Mouse (Mus musculus): ENCODE results near the gene Il6st. TPM values are rescaled to one million over a fixed set of nuclear protein-coding genes. Genes with fewer than 3 reads are reported as not detected.

The Il6st gene
- polyA plus RNA-seq, 1 experiment from 2014 or later: 28.4 TPM

- WGBS: 85% methylated on average over 5 of the region's 5 CpGs
- Histone ChIP-seq H3K4me2 (no peak overlapping the region), H3K27me3 (ENCODE audit: control insufficient read depth, insufficient read depth, low read length) (no peaks in the 10 kb centered on the region), H3K9ac (ENCODE audit: low read length) (no peak overlapping the region), H3K9me3 (ENCODE audit: control insufficient read depth, low read length) (no peaks in the 10 kb centered on the region), H3K36me3 (ENCODE audit: control insufficient read depth, insufficient read depth, low read length) (peaks cover 4% of the 10 kb centered on the region; the same call in 1 of the 2 replicates), H3K27ac (ENCODE audit: low read depth, low read length) (no peak overlapping the region), H3K4me1 (ENCODE audit: control insufficient read depth, insufficient read depth, low read length) (no peaks in the 10 kb centered on the region), H3K4me3 (ENCODE audit: low read depth, low read length) (no peak overlapping the region)
- DNase-seq (ENCODE audit: low spot score, missing footprints) (no peak), ATAC-seq (ENCODE audit: low FRiP score) (no peak)
Observed at GRCm38 (mm10) chr13:112508487-112508886, 44.6 kb downstream of the Il6st start.

GRCm38 (mm10) chr13:112509465-112509864, 45.6 kb downstream of the Il6st start:
- ATAC-seq (ENCODE audit: low FRiP score): peak; percentile 82; the same call in 1 of the 2 replicates

GRCm38 (mm10) chr13:112510437-112511212, 46.8 kb downstream of the Il6st start:
- no peak for ATAC-seq (ENCODE audit: low FRiP score)
- Histone ChIP-seq H3K4me3 (ENCODE audit: low read depth, low read length) (no peak overlapping the region), H3K9me3 (ENCODE audit: control insufficient read depth, low read length) (no peaks in the 10 kb centered on the region), H3K36me3 (ENCODE audit: control insufficient read depth, insufficient read depth, low read length) (no peaks in the 10 kb centered on the region; the same call in 1 of the 2 replicates), H3K27me3 (ENCODE audit: control insufficient read depth, insufficient read depth, low read length) (no peaks in the 10 kb centered on the region), H3K9ac (ENCODE audit: low read length) (no peak overlapping the region), H3K4me1 (ENCODE audit: control insufficient read depth, insufficient read depth, low read length) (no peaks in the 10 kb centered on the region), H3K4me2 (no peak overlapping the region), H3K27ac (ENCODE audit: low read depth, low read length) (no peak overlapping the region)
- no peak for DNase-seq (ENCODE audit: low spot score, missing footprints)
- WGBS: 92% methylated on average over 19 of the region's 19 CpGs

More at GRCm38 (mm10) chr13:112509465-112509864, 45.6 kb downstream of the Il6st start:
- H3K36me3 ChIP-seq (ENCODE audit: control insufficient read depth, insufficient read depth, low read length): peaks cover 2% of the 10 kb centered on the region; the same call in 1 of the 2 replicates
- peak; percentile 92 for DNase-seq (ENCODE audit: low spot score, missing footprints)
- H3K4me2 ChIP-seq: no peak overlapping the region
- H3K27me3 ChIP-seq (ENCODE audit: control insufficient read depth, insufficient read depth, low read length): no peaks in the 10 kb centered on the region
- H3K4me1 ChIP-seq (ENCODE audit: control insufficient read depth, insufficient read depth, low read length): no peaks in the 10 kb centered on the region
- no peak overlapping the region for H3K9ac ChIP-seq (ENCODE audit: low read length)
- H3K4me3 ChIP-seq (ENCODE audit: low read depth, low read length): no peak overlapping the region
- WGBS: 33% methylated on average over 4 of the region's 4 CpGs
- H3K9me3 ChIP-seq (ENCODE audit: control insufficient read depth, low read length): no peaks in the 10 kb centered on the region
- H3K27ac ChIP-seq (ENCODE audit: low read depth, low read length): no peak overlapping the region

- no peak overlapping the region for H3K27ac ChIP-seq (ENCODE audit: low read depth, low read length)
- H3K27me3 ChIP-seq (ENCODE audit: control insufficient read depth, insufficient read depth, low read length): no peaks in the 10 kb centered on the region
- no peaks in the 10 kb centered on the region for H3K4me1 ChIP-seq (ENCODE audit: control insufficient read depth, insufficient read depth, low read length)
- no peaks in the 10 kb centered on the region for H3K9me3 ChIP-seq (ENCODE audit: control insufficient read depth, low read length)
- DNase-seq (ENCODE audit: low spot score, missing footprints) (peak; percentile 44), ATAC-seq (ENCODE audit: low FRiP score) (no peak)
- H3K4me3 ChIP-seq (ENCODE audit: low read depth, low read length): no peak overlapping the region
- no peak overlapping the region for H3K9ac ChIP-seq (ENCODE audit: low read length)
- 94% methylated on average over 11 of the region's 11 CpGs for WGBS
- no peak overlapping the region for H3K4me2 ChIP-seq
- no peaks in the 10 kb centered on the region for H3K36me3 ChIP-seq (ENCODE audit: control insufficient read depth, insufficient read depth, low read length)
Observed at GRCm38 (mm10) chr13:112511261-112511660, 47.4 kb downstream of the Il6st start.

- Histone ChIP-seq H3K4me2 (no peak overlapping the region), H3K27me3 (ENCODE audit: control insufficient read depth, insufficient read depth, low read length) (no peaks in the 10 kb centered on the region), H3K27ac (ENCODE audit: low read depth, low read length) (no peak overlapping the region), H3K4me3 (ENCODE audit: low read depth, low read length) (no peak overlapping the region), H3K36me3 (ENCODE audit: control insufficient read depth, insufficient read depth, low read length) (no peaks in the 10 kb centered on the region), H3K9me3 (ENCODE audit: control insufficient read depth, low read length) (no peaks in the 10 kb centered on the region), H3K4me1 (ENCODE audit: control insufficient read depth, insufficient read depth, low read length) (no peaks in the 10 kb centered on the region), H3K9ac (ENCODE audit: low read length) (no peak overlapping the region)
- no peak for DNase-seq (ENCODE audit: low spot score, missing footprints)
- WGBS: 89% methylated on average over 7 of the region's 7 CpGs
- no peak for ATAC-seq (ENCODE audit: low FRiP score)
Observed at GRCm38 (mm10) chr13:112511810-112512209, 47.9 kb downstream of the Il6st start.

GRCm38 (mm10) chr13:112512824-112513223, 49.0 kb downstream of the Il6st start:
- no peak overlapping the region for H3K9ac ChIP-seq (ENCODE audit: low read length)
- DNase-seq (ENCODE audit: low spot score, missing footprints): no peak
- H3K9me3 ChIP-seq (ENCODE audit: control insufficient read depth, low read length): no peaks in the 10 kb centered on the region
- ATAC-seq (ENCODE audit: low FRiP score): no peak
- no peak overlapping the region for H3K4me3 ChIP-seq (ENCODE audit: low read depth, low read length)
- no peak overlapping the region for H3K27ac ChIP-seq (ENCODE audit: low read depth, low read length)
- H3K4me2 ChIP-seq: no peak overlapping the region
- no peaks in the 10 kb centered on the region for H3K36me3 ChIP-seq (ENCODE audit: control insufficient read depth, insufficient read depth, low read length)
- no peaks in the 10 kb centered on the region for H3K27me3 ChIP-seq (ENCODE audit: control insufficient read depth, insufficient read depth, low read length)
- WGBS: 92% methylated on average over 5 of the region's 5 CpGs
- H3K4me1 ChIP-seq (ENCODE audit: control insufficient read depth, insufficient read depth, low read length): no peaks in the 10 kb centered on the region

GRCm38 (mm10) chr13:112514546-112514945, 50.7 kb downstream of the Il6st start:
- Histone ChIP-seq H3K27me3 (ENCODE audit: control insufficient read depth, insufficient read depth, low read length) (no peaks in the 10 kb centered on the region), H3K36me3 (ENCODE audit: control insufficient read depth, insufficient read depth, low read length) (no peaks in the 10 kb centered on the region), H3K27ac (ENCODE audit: low read depth, low read length) (no peak overlapping the region), H3K4me3 (ENCODE audit: low read depth, low read length) (no peak overlapping the region), H3K4me1 (ENCODE audit: control insufficient read depth, insufficient read depth, low read length) (no peaks in the 10 kb centered on the region), H3K9ac (ENCODE audit: low read length) (no peak overlapping the region), H3K9me3 (ENCODE audit: control insufficient read depth, low read length) (no peaks in the 10 kb centered on the region), H3K4me2 (no peak overlapping the region)
- DNase-seq (ENCODE audit: low spot score, missing footprints) (no peak), ATAC-seq (ENCODE audit: low FRiP score) (no peak)
- WGBS: 69% methylated on average over 1 of the region's 1 CpGs

- no peak overlapping the region for H3K4me3 ChIP-seq (ENCODE audit: low read depth, low read length)
- H3K27ac ChIP-seq (ENCODE audit: low read depth, low read length): no peak overlapping the region
- no peak overlapping the region for H3K4me2 ChIP-seq
- H3K36me3 ChIP-seq (ENCODE audit: control insufficient read depth, insufficient read depth, low read length): no peaks in the 10 kb centered on the region
- no peaks in the 10 kb centered on the region for H3K27me3 ChIP-seq (ENCODE audit: control insufficient read depth, insufficient read depth, low read length)
- WGBS: 71% methylated on average over 6 of the region's 6 CpGs
- ATAC-seq (ENCODE audit: low FRiP score) (no peak), DNase-seq (ENCODE audit: low spot score, missing footprints) (peak; percentile 45)
- H3K9ac ChIP-seq (ENCODE audit: low read length): no peak overlapping the region
- no peaks in the 10 kb centered on the region for H3K4me1 ChIP-seq (ENCODE audit: control insufficient read depth, insufficient read depth, low read length)
- no peaks in the 10 kb centered on the region for H3K9me3 ChIP-seq (ENCODE audit: control insufficient read depth, low read length)
Observed at GRCm38 (mm10) chr13:112522261-112522660, 58.4 kb downstream of the Il6st start.

- Histone ChIP-seq H3K27ac (ENCODE audit: low read depth, low read length) (no peak overlapping the region), H3K9me3 (ENCODE audit: control insufficient read depth, low read length) (no peaks in the 10 kb centered on the region), H3K4me3 (ENCODE audit: low read depth, low read length) (no peak overlapping the region), H3K36me3 (ENCODE audit: control insufficient read depth, insufficient read depth, low read length) (no peaks in the 10 kb centered on the region), H3K27me3 (ENCODE audit: control insufficient read depth, insufficient read depth, low read length) (no peaks in the 10 kb centered on the region), H3K4me1 (ENCODE audit: control insufficient read depth, insufficient read depth, low read length) (no peaks in the 10 kb centered on the region), H3K9ac (ENCODE audit: low read length) (no peak overlapping the region), H3K4me2 (no peak overlapping the region)
- 83% methylated on average over 3 of the region's 3 CpGs for WGBS
- ATAC-seq (ENCODE audit: low FRiP score) (no peak), DNase-seq (ENCODE audit: low spot score, missing footprints) (peak; percentile 56)
Observed at GRCm38 (mm10) chr13:112522896-112523295, 59.0 kb downstream of the Il6st start.
